Mouse (Mus musculus) G1E (cell line): ENCODE data around the gene Oas1h. TPM values are rescaled to one million over a fixed set of nuclear protein-coding genes. Genes with fewer than 3 reads are reported as not detected.
"Not testable (repeated sequence)": the region's sequence is repeated elsewhere in the genome, so short reads cannot be mapped to it uniquely, and the experiment has no call there.

Source experiments
- ATAC-seq: 2 replicates; pipeline ENCODE4 v1.8.0; 2016; ENCODE audit warnings: mild to moderate bottlenecking; ENCODE audit not compliant: insufficient number of reproducible peaks, poor library complexity, low FRiP score, severe bottlenecking; ENCODE audit errors: extremely low read depth
- DNase-seq: peaks from one replicate; pipeline ENCODE4 v3.0.0; 2012; ENCODE audit warnings: low spot score
- H3K27me3 ChIP-seq: 2 replicates; pipeline ENCODE4 v1.6.1; 2012; ENCODE audit warnings: mild to moderate bottlenecking, low read length, inconsistent platforms; ENCODE audit not compliant: insufficient read depth
- H3K36me3 ChIP-seq: replicated peaks from 2 replicates; pipeline ENCODE3; 2012; ENCODE audit warnings: mild to moderate bottlenecking, inconsistent platforms
- H3K4me1 ChIP-seq: 2 replicates; pipeline ENCODE4 v1.6.1; 2012; ENCODE audit warnings: low read depth, low read length, inconsistent platforms, mixed read lengths; ENCODE audit not compliant: insufficient read depth
- H3K4me3 ChIP-seq: 2 replicates; pipeline ENCODE4 v1.5.1; 2012; ENCODE audit warnings: low read depth, mild to moderate bottlenecking, inconsistent platforms, low read length, moderate library complexity, mixed read lengths
- H3K9me3 ChIP-seq: replicated peaks from 2 replicates; pipeline ENCODE4 v1.6.1; 2012; ENCODE audit warnings: inconsistent platforms
- CTCF ChIP-seq: IDR thresholded peaks from 2 replicates; pipeline ENCODE4 v1.5.1; 2012; ENCODE audit warnings: low read depth, low read length, inconsistent platforms, mixed read lengths
- GATA1 ChIP-seq: IDR thresholded peaks from 2 replicates; pipeline ENCODE4 v1.6.1; 2012; ENCODE audit warnings: borderline replicate concordance, low read length, inconsistent platforms, mixed read lengths
- GATA2 ChIP-seq: IDR thresholded peaks from 2 replicates; pipeline ENCODE4 v1.6.1; 2012; ENCODE audit warnings: low read depth, low read length, inconsistent platforms, borderline replicate concordance
- POLR2AphosphoS5 ChIP-seq: IDR thresholded peaks from 2 replicates; pipeline ENCODE4 v1.6.1; 2012; ENCODE audit warnings: low read depth, low read length, inconsistent platforms; ENCODE audit not compliant: insufficient replicate concordance
- TAL1 ChIP-seq: conservative IDR thresholded peaks from 2 replicates; pipeline ENCODE4 v1.6.1; 2012; ENCODE audit warnings: low read depth, low read length, inconsistent platforms, mixed read lengths
- polyA plus RNA-seq: library from polyadenylated mRNA; stranded (reverse); fragments of >175 nt; gene quantifications from 2 replicates; pipeline ENCODE4 v1.2.3, GENCODE M21; 2012
- total RNA-seq, 2 experiments: library from RNA; stranded (forward) in 1 of 2; stranded (reverse) in 1 of 2; fragments of 200-1000 nt in 1 of 2; fragments of >200 nt in 1 of 2; fragmentation: Nextera tagmentation in 1 of 2; gene quantifications; 2 replicates each; pipeline ENCODE4 v1.2.3; 2014 to 2017

The Oas1h gene
- total and polyA plus RNA-seq, 3 experiments, result not detected

- DNase-seq, result no peak
- H3K4me1 ChIP-seq, result no peaks in the 10 kb centered on the region
- H3K9me3 ChIP-seq, result no peaks in the 10 kb centered on the region
- TF ChIP-seq GATA1 (no peak), CTCF (no peak), POLR2AphosphoS5 (no peak), TAL1 (no peak), GATA2 (no peak)
- ATAC-seq, result no peak
- H3K4me3 ChIP-seq, result no peak overlapping the region
- no peaks in the 10 kb centered on the region for H3K36me3 ChIP-seq
- no peaks in the 10 kb centered on the region for H3K27me3 ChIP-seq
Measured at GRCm38 (mm10) chr5:120908196-120908920, 47.1 kb downstream of the Oas1h start.

- not testable (repeated sequence) for H3K9me3 ChIP-seq, H3K36me3 ChIP-seq, H3K27me3 ChIP-seq, DNase-seq, H3K4me1 ChIP-seq, ATAC-seq, H3K4me3 ChIP-seq
Measured at GRCm38 (mm10) chr5:120914204-120914603, 53.0 kb downstream of the Oas1h start, which contains the start of gene Oas1d. Oas1d (plus strand) TSS chr5:120914536.

- H3K36me3 ChIP-seq, H3K9me3 ChIP-seq, H3K4me1 ChIP-seq, H3K27me3 ChIP-seq, ATAC-seq, DNase-seq, H3K4me3 ChIP-seq: not testable (repeated sequence)
Measured at GRCm38 (mm10) chr5:120919156-120919935, 58.1 kb downstream of the Oas1h start.

- no peak for TF ChIP-seq GATA2
- no peak for TF ChIP-seq GATA1
- TF ChIP-seq POLR2AphosphoS5, result no peak
- no peak for TF ChIP-seq CTCF
- TF ChIP-seq TAL1, result no peak
- no peak overlapping the region for H3K4me3 ChIP-seq
- H3K9me3 ChIP-seq, result no peaks in the 10 kb centered on the region
- H3K4me1 ChIP-seq, result no peaks in the 10 kb centered on the region
- no peaks in the 10 kb centered on the region for H3K27me3 ChIP-seq
- DNase-seq (no peak), ATAC-seq (no peak)
- no peaks in the 10 kb centered on the region for H3K36me3 ChIP-seq
Measured at GRCm38 (mm10) chr5:120920296-120920695, 59.1 kb downstream of the Oas1h start.

Other genes with a start within 250 kb of the Oas1h start
- gene Rita1, start 248.8 kb upstream of the Oas1h start, total RNA-seq (2014; fragmentation: Nextera tagmentation), result 8.4 and 10.5 TPM in 2 replicates
- 9.5 and 13.7 TPM in 2 replicates for gene Rita1, start 248.8 kb upstream of the Oas1h start, total RNA-seq (2017)
- 42.4 and 45.7 TPM in 2 replicates for gene Rita1, start 248.8 kb upstream of the Oas1h start, polyA plus RNA-seq
- gene Ddx54, start 248.7 kb upstream of the Oas1h start, total RNA-seq (2014; fragmentation: Nextera tagmentation), result 16.5 and 24.3 TPM in 2 replicates
- 31.5 and 34.7 TPM in 2 replicates for gene Ddx54, start 248.7 kb upstream of the Oas1h start, total RNA-seq (2017)
- gene Ddx54, start 248.7 kb upstream of the Oas1h start, polyA plus RNA-seq, result 103 and 110 TPM in 2 replicates
- not detected in 2 replicates for gene Cfap73, start 227.2 kb upstream of the Oas1h start, total RNA-seq (2014; fragmentation: Nextera tagmentation)
- gene Cfap73, start 227.2 kb upstream of the Oas1h start, total RNA-seq (2017), result not detected in 2 replicates
- gene Cfap73, start 227.2 kb upstream of the Oas1h start, polyA plus RNA-seq, result not detected in 2 replicates
- 5.6 and 13.2 TPM in 2 replicates for gene Rasal1, start 212.6 kb upstream of the Oas1h start, total RNA-seq (2014; fragmentation: Nextera tagmentation)
- gene Rasal1, start 212.6 kb upstream of the Oas1h start, total RNA-seq (2017), result 1.4 and 1.7 TPM in 2 replicates
- gene Rasal1, start 212.6 kb upstream of the Oas1h start, polyA plus RNA-seq, result 10.8 and 13.1 TPM in 2 replicates
- gene Dtx1, start 149.5 kb upstream of the Oas1h start, total RNA-seq (2014; fragmentation: Nextera tagmentation), result not detected in 2 replicates
- gene Dtx1, start 149.5 kb upstream of the Oas1h start, total RNA-seq (2017), result 0.05 and 0.06 TPM in 2 replicates
- gene Dtx1, start 149.5 kb upstream of the Oas1h start, polyA plus RNA-seq, result 0.03 and 0.09 TPM in 2 replicates
- gene Oas2, start 111.6 kb upstream of the Oas1h start, total RNA-seq (2014; fragmentation: Nextera tagmentation), result 1.7 and 3.5 TPM in 2 replicates
- gene Oas2, start 111.6 kb upstream of the Oas1h start, total RNA-seq (2017), result 2.3 and 2.4 TPM in 2 replicates
- gene Oas2, start 111.6 kb upstream of the Oas1h start, polyA plus RNA-seq, result 0.11 and 0.15 TPM in 2 replicates
- 0.97 and 2.0 TPM in 2 replicates for gene Oas3, start 83.8 kb upstream of the Oas1h start, total RNA-seq (2014; fragmentation: Nextera tagmentation)
- gene Oas3, start 83.8 kb upstream of the Oas1h start, total RNA-seq (2017), result 0.60 and 0.76 TPM in 2 replicates
- 0.26 and 0.28 TPM in 2 replicates for gene Oas3, start 83.8 kb upstream of the Oas1h start, polyA plus RNA-seq
- gene Oas1e, start 65.9 kb upstream of the Oas1h start, total RNA-seq (2014; fragmentation: Nextera tagmentation), result not detected in 2 replicates
- 0.12 TPM in 1 of 2 replicates, not detected in the other for gene Oas1e, start 65.9 kb upstream of the Oas1h start, total RNA-seq (2017)
- gene Oas1e, start 65.9 kb upstream of the Oas1h start, polyA plus RNA-seq, result not detected in 2 replicates
- gene Oas1c, start 48.9 kb upstream of the Oas1h start, total RNA-seq (2014; fragmentation: Nextera tagmentation), result 9.5 and 10.3 TPM in 2 replicates
- gene Oas1c, start 48.9 kb upstream of the Oas1h start, total RNA-seq (2017), result 4.3 and 6.4 TPM in 2 replicates
- gene Oas1c, start 48.9 kb upstream of the Oas1h start, polyA plus RNA-seq, result 0.25 and 0.29 TPM in 2 replicates
- gene Oas1f, start 14.1 kb upstream of the Oas1h start, total RNA-seq (2014; fragmentation: Nextera tagmentation), result not detected in 2 replicates
- gene Oas1f, start 14.1 kb upstream of the Oas1h start, total RNA-seq (2017), result not detected in 2 replicates
- not detected in 2 replicates for gene Oas1f, start 14.1 kb upstream of the Oas1h start, polyA plus RNA-seq
- gene Oas1g, start 26.2 kb downstream of the Oas1h start, total RNA-seq (2014; fragmentation: Nextera tagmentation), result not detected in 2 replicates
- 0.23 TPM in 1 of 2 replicates, not detected in the other for gene Oas1g, start 26.2 kb downstream of the Oas1h start, total RNA-seq (2017)
- gene Oas1g, start 26.2 kb downstream of the Oas1h start, polyA plus RNA-seq, result not detected in 2 replicates
- gene Oas1a, start 46.1 kb downstream of the Oas1h start, total RNA-seq (2014; fragmentation: Nextera tagmentation), result not detected in 2 replicates
- gene Oas1a, start 46.1 kb downstream of the Oas1h start, total RNA-seq (2017), result 0.33 and 0.70 TPM in 2 replicates
- 0.11 and 0.13 TPM in 2 replicates for gene Oas1a, start 46.1 kb downstream of the Oas1h start, polyA plus RNA-seq
- not detected in 2 replicates for gene Oas1d, start 53.1 kb downstream of the Oas1h start, total RNA-seq (2014; fragmentation: Nextera tagmentation)
- gene Oas1d, start 53.1 kb downstream of the Oas1h start, total RNA-seq (2017), result 0.05 and 0.12 TPM in 2 replicates
- not detected in 2 replicates for gene Oas1d, start 53.1 kb downstream of the Oas1h start, polyA plus RNA-seq
- not detected in 2 replicates for gene Rph3a, start 148.7 kb downstream of the Oas1h start, total RNA-seq (2014; fragmentation: Nextera tagmentation)
- 0.06 TPM in 1 of 2 replicates, not detected in the other for gene Rph3a, start 148.7 kb downstream of the Oas1h start, total RNA-seq (2017)
- gene Rph3a, start 148.7 kb downstream of the Oas1h start, polyA plus RNA-seq, result not detected in 2 replicates